Mouse (Mus musculus) liver, embryonic 14.5 days (tissue): Measurements from ENCODE around the gene Rps19. TPM values are rescaled to one million over a fixed set of nuclear protein-coding genes. Genes with fewer than 3 reads are reported as not detected.

ENCODE experiments used
- ATAC-seq: fragments of 200-750 bp; cut with Nextera tagmentation; 2 replicates; pipeline ENCODE4 v1.8.0; 2017; ENCODE audit warnings: moderate number of reproducible peaks, mild to moderate bottlenecking, moderate library complexity; ENCODE audit not compliant: insufficient read depth
- DNase-seq, 3 experiments: peaks; one replicate each; pipeline ENCODE4 v3.0.0-alpha.2; 2012 to 2013; ENCODE audit warnings: low read depth in 3 of 3, low spot score in 3 of 3
- H3K27ac ChIP-seq: fragments of 300-500 bp; sonication (generic); 2 replicates; pipeline ENCODE4 v1.5.1; 2014; ENCODE audit warnings: moderate library complexity, mild to moderate bottlenecking, control low read depth, inconsistent platforms
- H3K27me3 ChIP-seq: fragments of 300-500 bp; sonication (generic); 2 replicates; pipeline ENCODE4 v1.6.1; 2014; ENCODE audit warnings: mild to moderate bottlenecking, low read length, moderate library complexity; ENCODE audit not compliant: control insufficient read depth, insufficient read depth
- H3K36me3 ChIP-seq: fragments of 300-500 bp; sonication (generic); replicated peaks from 2 replicates; pipeline ENCODE4 v1.6.1; 2014; ENCODE audit warnings: low read depth; ENCODE audit not compliant: control insufficient read depth, insufficient read depth
- H3K4me1 ChIP-seq, 2 experiments: fragments of 200-500 bp in 1 of 2; fragments of 300-500 bp in 1 of 2; sonication (generic) in 1 of 2; replicated peaks; 2 replicates each; pipeline ENCODE4 v1.6.1; 2012 to 2014; ENCODE audit warnings: antibody characterized with exemption in 1 of 2, inconsistent platforms in 1 of 2, low read length in 1 of 2; ENCODE audit not compliant: control insufficient read depth in 2 of 2, insufficient read depth in 2 of 2
- H3K4me2 ChIP-seq: fragments of 300-500 bp; sonication (generic); 2 replicates; pipeline ENCODE4 v1.6.1; 2014; ENCODE audit warnings: low read depth, mild to moderate bottlenecking, control low read depth, moderate library complexity
- H3K4me3 ChIP-seq, 2 experiments: fragments of 200-500 bp in 1 of 2; fragments of 300-500 bp in 1 of 2; sonication (generic) in 1 of 2; 2 replicates each; pipeline ENCODE4 v1.5.1; 2012 to 2014; ENCODE audit warnings: low read depth in 2 of 2, low read length in 2 of 2, mild to moderate bottlenecking in 2 of 2, control low read depth in 1 of 2, inconsistent platforms in 1 of 2, moderate library complexity in 1 of 2; ENCODE audit not compliant: insufficient read depth in 1 of 2
- H3K9ac ChIP-seq: fragments of 300-500 bp; sonication (generic); replicated peaks from 2 replicates; pipeline ENCODE4 v1.6.1; 2014; ENCODE audit warnings: mild to moderate bottlenecking, control low read depth, moderate library complexity
- H3K9me3 ChIP-seq: fragments of 300-500 bp; sonication (generic); 2 replicates; pipeline ENCODE4 v1.6.1; 2016; ENCODE audit warnings: low read length, mixed read lengths; ENCODE audit not compliant: control insufficient read depth
- CTCF ChIP-seq: IDR thresholded peaks from 2 replicates; pipeline ENCODE4 v1.5.1; 2016; ENCODE audit warnings: antibody characterized with exemption, low read depth, control low read depth
- EP300 ChIP-seq: IDR thresholded peaks from 2 replicates; pipeline ENCODE4 v1.6.1; 2016; ENCODE audit warnings: antibody characterized with exemption, low read depth
- WGBS: fragments of 180-500 bp; shearing (Covaris S2); extraction: QIAGEN DNeasy Blood & Tissue Kit; methylation state at CpG from one replicate; pipeline ENCODE4 v1.1.7; 2014; ENCODE audit not compliant: insufficient replicate concordance; 5-methylcytosine and 5-hydroxymethylcytosine counted together
- polyA plus RNA-seq, 2 experiments: library from polyadenylated mRNA; depleted of rRNA in 1 of 2; stranded (reverse) in 1 of 2; unstranded in 1 of 2; fragments of >200 nt; fragmentation: Nextera tagmentation in 1 of 2; extraction: Ambion mirVana in 1 of 2; gene quantifications; 2 replicates each; pipeline versions ENCODE4 v1.2.1 to v1.2.3; 2012 to 2014

Rps19 gene
- polyA plus RNA-seq, 2 experiments: 615 to 1,654 TPM

- H3K9ac ChIP-seq: peak overlapping the region; percentile 80
- no peaks in the 10 kb centered on the region for H3K9me3 ChIP-seq
- 14% methylated on average over 2 of the region's 2 CpGs for WGBS
- H3K4me3 ChIP-seq: peak overlapping the region; percentile 74 to 81; a peak in 3 of 4 replicates
- H3K27me3 ChIP-seq: no peaks in the 10 kb centered on the region
- ATAC-seq (no peak), DNase-seq (no peak)
- no peaks in the 10 kb centered on the region for H3K36me3 ChIP-seq
- H3K4me1 ChIP-seq: peaks cover 23 to 39% of the 10 kb centered on the region in 2 experiments
- peak overlapping the region; percentile 91 for H3K27ac ChIP-seq
- H3K4me2 ChIP-seq: peak overlapping the region; percentile 87
- no peak for TF ChIP-seq CTCF
- no peak for TF ChIP-seq EP300
These were observed 18.1 kb downstream of the Rps19 start for GRCm38 (mm10) chr7:24902264-24902629.

- no peaks in the 10 kb centered on the region for H3K27me3 ChIP-seq
- H3K9ac ChIP-seq: peak within 1 kb of the TSS; percentile 80
- H3K4me2 ChIP-seq: peak within 1 kb of the TSS; percentile 87
- TF ChIP-seq EP300 (no peak), CTCF (no peak)
- WGBS: 2% methylated on average over 65 of the region's 68 CpGs
- H3K36me3 ChIP-seq: no peaks in the 10 kb centered on the region
- H3K9me3 ChIP-seq: no peaks in the 10 kb centered on the region
- H3K27ac ChIP-seq: peak within 1 kb of the TSS; percentile 91
- H3K4me1 ChIP-seq: peaks cover 23 to 39% of the 10 kb centered on the region in 2 experiments
- peak within 1 kb of the TSS; percentile 74 to 81 for H3K4me3 ChIP-seq
- ATAC-seq: peak; percentile 62
- peak; percentile 52 to 66 (median 56) for DNase-seq
These were observed 18.7 kb downstream of the Rps19 start, which contains the start of gene Arhgef1 for GRCm38 (mm10) chr7:24902630-24903443. Arhgef1 (plus strand) TSS chr7:24902912.

- no peaks in the 10 kb centered on the region for H3K27me3 ChIP-seq
- peak overlapping the region; percentile 91 for H3K27ac ChIP-seq
- H3K36me3 ChIP-seq: no peaks in the 10 kb centered on the region
- ATAC-seq (no peak), DNase-seq (no peak)
- peak overlapping the region; percentile 87 for H3K4me2 ChIP-seq
- no peaks in the 10 kb centered on the region for H3K9me3 ChIP-seq
- WGBS: 7% methylated on average over 10 of the region's 10 CpGs
- H3K4me3 ChIP-seq: peak overlapping the region; percentile 74 to 81
- TF ChIP-seq CTCF: no peak
- no peak for TF ChIP-seq EP300
- H3K4me1 ChIP-seq: peaks cover 23 to 39% of the 10 kb centered on the region in 2 experiments
- H3K9ac ChIP-seq: peak overlapping the region; percentile 80
These were observed 19.3 kb downstream of the Rps19 start for GRCm38 (mm10) chr7:24903444-24903825.

- peak; percentile 97 for DNase-seq
- peak; percentile 93 for ATAC-seq
- Histone ChIP-seq H3K4me3 (peak overlapping the region; percentile 74 to 87), H3K36me3 (no peaks in the 10 kb centered on the region), H3K27me3 (no peaks in the 10 kb centered on the region), H3K9me3 (no peaks in the 10 kb centered on the region), H3K4me1 (peaks cover 23 to 39% of the 10 kb centered on the region in 2 experiments), H3K27ac (peak overlapping the region; percentile 91), H3K4me2 (peak overlapping the region; percentile 87), H3K9ac (peak overlapping the region; percentile 87)
- WGBS: under 1% methylated on average over 30 of the region's 30 CpGs
- TF ChIP-seq EP300 (no peak), CTCF (peak; percentile 90)
These were observed 19.9 kb downstream of the Rps19 start for GRCm38 (mm10) chr7:24904070-24904483.

GRCm38 (mm10) chr7:24904936-24905335 is 20.8 kb downstream of the Rps19 start:
- peaks cover 23 to 39% of the 10 kb centered on the region in 2 experiments for H3K4me1 ChIP-seq
- WGBS: 8% methylated on average over 3 of the region's 3 CpGs
- H3K9me3 ChIP-seq: no peaks in the 10 kb centered on the region
- no peaks in the 10 kb centered on the region for H3K36me3 ChIP-seq
- H3K9ac ChIP-seq: peak overlapping the region; percentile 87
- TF ChIP-seq EP300 (no peak), CTCF (peak; percentile 96)
- peak; percentile 73 to 79 (median 73) for DNase-seq
- ATAC-seq: 0 out of 2 replicates have a peak, but pooled peaks have one; percentile 12
- H3K4me3 ChIP-seq: peak overlapping the region; percentile 74 to 87
- H3K27ac ChIP-seq: peak overlapping the region; percentile 84
- H3K27me3 ChIP-seq: no peaks in the 10 kb centered on the region
- H3K4me2 ChIP-seq: peak overlapping the region; percentile 87
